Mouse (Mus musculus): Measurements from ENCODE around the gene Dgkb. TPM values are rescaled to one million over a fixed set of nuclear protein-coding genes. Genes with fewer than 3 reads are reported as not detected.

The Dgkb gene
- polyA plus RNA-seq, 1 experiment from 2014 or later = 4.0 TPM

- H3K27ac ChIP-seq (ENCODE audit: low read length) = no peak overlapping the region
- ATAC-seq (ENCODE audit: low read depth) = no peak
- peaks cover 12% of the 10 kb centered on the region for H3K4me1 ChIP-seq (replicated peaks; ENCODE audit: control insufficient read depth, insufficient read depth, low read length)
- no peaks in the 10 kb centered on the region for H3K9me3 ChIP-seq (ENCODE audit: control insufficient read depth, low read length)
- H3K4me2 ChIP-seq (ENCODE audit: low read depth, low read length) = peak overlapping the region; percentile 87
- H3K4me3 ChIP-seq (ENCODE audit: low read length) = peak overlapping the region; percentile 54
- no peak overlapping the region for H3K9ac ChIP-seq (ENCODE audit: low read length)
- no peaks in the 10 kb centered on the region for H3K27me3 ChIP-seq (ENCODE audit: control insufficient read depth, insufficient read depth, low read depth, low read length)
- H3K36me3 ChIP-seq (ENCODE audit: control insufficient read depth, insufficient read depth, low read length) = no peaks in the 10 kb centered on the region
- WGBS = 9% methylated on average over 10 of the region's 10 CpGs
Measured at GRCm38 (mm10) chr12:37881376-37881775, 63.9 kb downstream of the Dgkb start.

- WGBS = 17% methylated on average over 1 of the region's 1 CpGs
- no peak for ATAC-seq (ENCODE audit: low read depth)
- no peaks in the 10 kb centered on the region for H3K36me3 ChIP-seq (ENCODE audit: control insufficient read depth, insufficient read depth, low read length)
Measured at GRCm38 (mm10) chr12:37882796-37883195, 65.3 kb downstream of the Dgkb start.

GRCm38 (mm10) chr12:37883781-37884180, 66.3 kb downstream of the Dgkb start:
- 28% methylated on average over 4 of the region's 4 CpGs for WGBS
- Histone ChIP-seq H3K27ac (ENCODE audit: low read length) (no peak overlapping the region), H3K36me3 (ENCODE audit: control insufficient read depth, insufficient read depth, low read length) (no peaks in the 10 kb centered on the region), H3K9ac (ENCODE audit: low read length) (no peak overlapping the region), H3K4me1 (replicated peaks; ENCODE audit: control insufficient read depth, insufficient read depth, low read length) (peaks cover 12% of the 10 kb centered on the region), H3K9me3 (ENCODE audit: control insufficient read depth, low read length) (no peaks in the 10 kb centered on the region), H3K4me2 (ENCODE audit: low read depth, low read length) (no peak overlapping the region), H3K27me3 (ENCODE audit: control insufficient read depth, insufficient read depth, low read depth, low read length) (no peaks in the 10 kb centered on the region), H3K4me3 (ENCODE audit: low read length) (no peak overlapping the region)
- ATAC-seq (ENCODE audit: low read depth) = peak; percentile 58; the same call in 1 of the 2 replicates

More at GRCm38 (mm10) chr12:37882796-37883195, 65.3 kb downstream of the Dgkb start:
- Histone ChIP-seq H3K27ac (ENCODE audit: low read length) (no peak overlapping the region), H3K4me2 (ENCODE audit: low read depth, low read length) (no peak overlapping the region), H3K9me3 (ENCODE audit: control insufficient read depth, low read length) (no peaks in the 10 kb centered on the region), H3K27me3 (ENCODE audit: control insufficient read depth, insufficient read depth, low read depth, low read length) (no peaks in the 10 kb centered on the region), H3K4me1 (replicated peaks; ENCODE audit: control insufficient read depth, insufficient read depth, low read length) (peaks cover 12% of the 10 kb centered on the region), H3K4me3 (ENCODE audit: low read length) (no peak overlapping the region), H3K9ac (ENCODE audit: low read length) (no peak overlapping the region)

GRCm38 (mm10) chr12:37888591-37888990, 71.1 kb downstream of the Dgkb start:
- Histone ChIP-seq H3K9ac (ENCODE audit: low read length) (no peak overlapping the region), H3K4me1 (replicated peaks; ENCODE audit: control insufficient read depth, insufficient read depth, low read length) (peaks cover 4% of the 10 kb centered on the region), H3K4me2 (ENCODE audit: low read depth, low read length) (no peak overlapping the region), H3K27ac (ENCODE audit: low read length) (no peak overlapping the region), H3K4me3 (ENCODE audit: low read length) (no peak overlapping the region), H3K9me3 (ENCODE audit: control insufficient read depth, low read length) (no peaks in the 10 kb centered on the region), H3K36me3 (ENCODE audit: control insufficient read depth, insufficient read depth, low read length) (no peaks in the 10 kb centered on the region), H3K27me3 (ENCODE audit: control insufficient read depth, insufficient read depth, low read depth, low read length) (no peaks in the 10 kb centered on the region)
- no peak for ATAC-seq (ENCODE audit: low read depth)

GRCm38 (mm10) chr12:37889431-37889830, 71.9 kb downstream of the Dgkb start:
- Histone ChIP-seq H3K4me2 (ENCODE audit: low read depth, low read length) (no peak overlapping the region), H3K36me3 (ENCODE audit: control insufficient read depth, insufficient read depth, low read length) (no peaks in the 10 kb centered on the region), H3K27ac (ENCODE audit: low read length) (no peak overlapping the region), H3K9ac (ENCODE audit: low read length) (no peak overlapping the region), H3K9me3 (ENCODE audit: control insufficient read depth, low read length) (no peaks in the 10 kb centered on the region), H3K27me3 (ENCODE audit: control insufficient read depth, insufficient read depth, low read depth, low read length) (no peaks in the 10 kb centered on the region), H3K4me1 (replicated peaks; ENCODE audit: control insufficient read depth, insufficient read depth, low read length) (no peaks in the 10 kb centered on the region), H3K4me3 (ENCODE audit: low read length) (no peak overlapping the region)
- no peak for ATAC-seq (ENCODE audit: low read depth)
- WGBS = 81% methylated on average over 4 of the region's 4 CpGs

GRCm38 (mm10) chr12:37891336-37891735, 73.8 kb downstream of the Dgkb start:
- H3K27ac ChIP-seq (ENCODE audit: low read length) = no peak overlapping the region
- H3K4me1 ChIP-seq (replicated peaks; ENCODE audit: control insufficient read depth, insufficient read depth, low read length) = no peaks in the 10 kb centered on the region
- no peak for ATAC-seq (ENCODE audit: low read depth)
- 85% methylated on average over 3 of the region's 3 CpGs for WGBS
- H3K36me3 ChIP-seq (ENCODE audit: control insufficient read depth, insufficient read depth, low read length) = no peaks in the 10 kb centered on the region
- H3K4me2 ChIP-seq (ENCODE audit: low read depth, low read length) = no peak overlapping the region
- no peak overlapping the region for H3K9ac ChIP-seq (ENCODE audit: low read length)
- H3K4me3 ChIP-seq (ENCODE audit: low read length) = no peak overlapping the region
- H3K27me3 ChIP-seq (ENCODE audit: control insufficient read depth, insufficient read depth, low read depth, low read length) = no peaks in the 10 kb centered on the region
- H3K9me3 ChIP-seq (ENCODE audit: control insufficient read depth, low read length) = no peaks in the 10 kb centered on the region

- Histone ChIP-seq H3K4me1 (replicated peaks; ENCODE audit: control insufficient read depth, insufficient read depth, low read length) (no peaks in the 10 kb centered on the region), H3K9me3 (ENCODE audit: control insufficient read depth, low read length) (no peaks in the 10 kb centered on the region), H3K9ac (ENCODE audit: low read length) (no peak overlapping the region), H3K36me3 (ENCODE audit: control insufficient read depth, insufficient read depth, low read length) (no peaks in the 10 kb centered on the region), H3K4me2 (ENCODE audit: low read depth, low read length) (no peak overlapping the region), H3K4me3 (ENCODE audit: low read length) (no peak overlapping the region), H3K27ac (ENCODE audit: low read length) (no peak overlapping the region), H3K27me3 (ENCODE audit: control insufficient read depth, insufficient read depth, low read depth, low read length) (no peaks in the 10 kb centered on the region)
- 88% methylated on average over 2 of the region's 2 CpGs for WGBS
- no peak for ATAC-seq (ENCODE audit: low read depth)
Measured at GRCm38 (mm10) chr12:37942163-37942562, 124.6 kb downstream of the Dgkb start.

GRCm38 (mm10) chr12:37956193-37956592, 138.7 kb downstream of the Dgkb start:
- no peaks in the 10 kb centered on the region for H3K36me3 ChIP-seq (ENCODE audit: control insufficient read depth, insufficient read depth, low read length)
- H3K9ac ChIP-seq (ENCODE audit: low read length) = no peak overlapping the region
- no peak overlapping the region for H3K27ac ChIP-seq (ENCODE audit: low read length)
- peaks cover 6% of the 10 kb centered on the region; the same call in 1 of the 2 replicates for H3K9me3 ChIP-seq (ENCODE audit: control insufficient read depth, low read length)
- H3K4me3 ChIP-seq (ENCODE audit: low read length) = no peak overlapping the region
- H3K27me3 ChIP-seq (ENCODE audit: control insufficient read depth, insufficient read depth, low read depth, low read length) = no peaks in the 10 kb centered on the region
- no peak overlapping the region for H3K4me2 ChIP-seq (ENCODE audit: low read depth, low read length)
- H3K4me1 ChIP-seq (replicated peaks; ENCODE audit: control insufficient read depth, insufficient read depth, low read length) = no peaks in the 10 kb centered on the region
- ATAC-seq (ENCODE audit: low read depth) = no peak
- 75% methylated on average over 4 of the region's 4 CpGs for WGBS

GRCm38 (mm10) chr12:37971482-37971881, 154.0 kb downstream of the Dgkb start:
- H3K4me2 ChIP-seq (ENCODE audit: low read depth, low read length) = no peak overlapping the region
- H3K4me1 ChIP-seq (replicated peaks; ENCODE audit: control insufficient read depth, insufficient read depth, low read length) = no peaks in the 10 kb centered on the region
- H3K4me3 ChIP-seq (ENCODE audit: low read length) = no peak overlapping the region
- ATAC-seq (ENCODE audit: low read depth) = no peak
- 35% methylated on average over 1 of the region's 1 CpGs for WGBS
- no peaks in the 10 kb centered on the region for H3K36me3 ChIP-seq (ENCODE audit: control insufficient read depth, insufficient read depth, low read length)
- H3K9me3 ChIP-seq (ENCODE audit: control insufficient read depth, low read length) = no peaks in the 10 kb centered on the region
- no peak overlapping the region for H3K9ac ChIP-seq (ENCODE audit: low read length)
- no peak overlapping the region for H3K27ac ChIP-seq (ENCODE audit: low read length)
- H3K27me3 ChIP-seq (ENCODE audit: control insufficient read depth, insufficient read depth, low read depth, low read length) = no peaks in the 10 kb centered on the region

Data from lung, embryonic 16.5 days (tissue).